Mouse (Mus musculus): Measurements from ENCODE around the gene Fam171a1. TPM values are rescaled to one million over a fixed set of nuclear protein-coding genes. Genes with fewer than 3 reads are reported as not detected.
"Not testable (repeated sequence)": the region's sequence is repeated elsewhere in the genome, so short reads cannot be mapped to it uniquely, and the experiment has no call there.

The Fam171a1 gene
- 33.3 TPM for polyA plus RNA-seq (2012; fragmentation: generic; extraction: Trizol)
- long read RNA-seq, experiment 1, full-length matches to known transcripts: 8 of 16 reads
- long read RNA-seq, experiment 1, partial matches to known transcripts: 5 of 16 reads
- long read RNA-seq, experiment 1, other reads (novel, unspliced or antisense): 3 of 16 reads
- long read RNA-seq, experiment 2, full-length matches to known transcripts: 63 of 147 reads
- long read RNA-seq, experiment 2, partial matches to known transcripts: 13 of 147 reads
- long read RNA-seq, experiment 2, other reads (novel, unspliced or antisense): 71 of 147 reads

GRCm38 (mm10) chr2:3113866-3114265, at the start of gene Fam171a1:
Fam171a1 (plus strand) TSS chr2:3114224.
- Histone ChIP-seq H3ac (ENCODE audit: control insufficient read depth, insufficient read length, low read depth) (no peak within 1 kb of the TSS), H3K79me2 (ENCODE audit: control insufficient read depth, insufficient read depth) (peaks cover 7% of the 10 kb centered on the region), H3K27me3 (ENCODE audit: control insufficient read depth, insufficient read depth, insufficient read length) (no peaks in the 10 kb centered on the region), H3K4me3 (ENCODE audit: insufficient read depth, poor library complexity, severe bottlenecking) (no peak within 1 kb of the TSS), H3K79me3 (ENCODE audit: low read depth) (no peaks in the 10 kb centered on the region), H3K36me3 (ENCODE audit: control insufficient read depth, insufficient read depth) (no peaks in the 10 kb centered on the region)
- TF ChIP-seq CTCF (IDR thresholded peaks at IDR 0.05; ENCODE audit: control insufficient read depth, insufficient read depth, insufficient read length) (no peak), MYOD1 (IDR thresholded peaks at IDR 0.05; ENCODE audit: control insufficient read depth, insufficient read length, low read depth) (no peak), MYOG (IDR thresholded peaks at IDR 0.05; ENCODE audit: control insufficient read depth, extremely low read depth, insufficient read length) (no peak), FOSL1 (IDR thresholded peaks at IDR 0.05; ENCODE audit: insufficient read depth, low read length, poor library complexity, severe bottlenecking) (no peak), USF1 (IDR thresholded peaks at IDR 0.05; ENCODE audit: low read depth) (no peak), MAX (IDR thresholded peaks at IDR 0.05) (no peak), CEBPB (IDR thresholded peaks at IDR 0.05; ENCODE audit: low read depth) (no peak)

GRCm38 (mm10) chr2:3069140-3069539, 44.9 kb upstream of the Fam171a1 start:
- no peak overlapping the region for H3K4me3 ChIP-seq (ENCODE audit: insufficient read depth, poor library complexity, severe bottlenecking)

DNA sequence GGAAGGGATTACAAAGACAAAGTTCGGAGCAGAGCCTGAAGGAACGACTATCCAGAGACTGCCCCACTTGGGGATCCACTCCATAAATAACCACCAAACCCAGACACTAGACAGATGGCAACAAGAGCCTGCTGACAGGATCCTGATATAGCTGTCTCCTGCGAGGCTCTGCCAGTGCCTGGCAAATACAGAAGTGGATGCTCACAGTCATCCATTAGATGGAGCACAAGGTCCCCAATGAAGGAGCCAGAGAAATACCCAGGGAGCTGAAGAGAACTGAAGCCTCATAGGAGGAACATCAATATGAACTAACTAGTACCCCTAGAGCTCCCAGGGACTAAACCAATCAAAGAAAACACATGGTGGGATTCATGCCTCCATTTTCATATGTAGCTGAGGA, 25.7 kb upstream of the Fam171a1 start:
- not testable (repeated sequence) for H3K79me2 ChIP-seq (ENCODE audit: control insufficient read depth, insufficient read depth); H3ac ChIP-seq (ENCODE audit: control insufficient read depth, insufficient read length, low read depth); H3K27me3 ChIP-seq (ENCODE audit: control insufficient read depth, insufficient read depth, insufficient read length); H3K79me3 ChIP-seq (ENCODE audit: low read depth); H3K4me3 ChIP-seq (ENCODE audit: insufficient read depth, poor library complexity, severe bottlenecking); H3K36me3 ChIP-seq (ENCODE audit: control insufficient read depth, insufficient read depth)

More at GRCm38 (mm10) chr2:3069140-3069539, 44.9 kb upstream of the Fam171a1 start:
- H3K79me3 ChIP-seq (ENCODE audit: low read depth): no peaks in the 10 kb centered on the region
- H3K79me2 ChIP-seq (ENCODE audit: control insufficient read depth, insufficient read depth): no peaks in the 10 kb centered on the region
- no peak overlapping the region for H3ac ChIP-seq (ENCODE audit: control insufficient read depth, insufficient read length, low read depth)
- no peaks in the 10 kb centered on the region for H3K27me3 ChIP-seq (ENCODE audit: control insufficient read depth, insufficient read depth, insufficient read length)
- no peaks in the 10 kb centered on the region for H3K36me3 ChIP-seq (ENCODE audit: control insufficient read depth, insufficient read depth)
- no peak for TF ChIP-seq MYOG (IDR thresholded peaks at IDR 0.05; ENCODE audit: control insufficient read depth, extremely low read depth, insufficient read length)
- no peak for TF ChIP-seq USF1 (IDR thresholded peaks at IDR 0.05; ENCODE audit: low read depth)

- H3K79me2 ChIP-seq (ENCODE audit: control insufficient read depth, insufficient read depth): no peaks in the 10 kb centered on the region
- H3K36me3 ChIP-seq (ENCODE audit: control insufficient read depth, insufficient read depth): no peaks in the 10 kb centered on the region
- H3K27me3 ChIP-seq (ENCODE audit: control insufficient read depth, insufficient read depth, insufficient read length): no peaks in the 10 kb centered on the region
- H3ac ChIP-seq (ENCODE audit: control insufficient read depth, insufficient read length, low read depth): no peak overlapping the region
- H3K79me3 ChIP-seq (ENCODE audit: low read depth): no peaks in the 10 kb centered on the region
- TF ChIP-seq CEBPB (IDR thresholded peaks at IDR 0.05; ENCODE audit: low read depth) (no peak), FOSL1 (IDR thresholded peaks at IDR 0.05; ENCODE audit: insufficient read depth, low read length, poor library complexity, severe bottlenecking) (no peak), MYOD1 (IDR thresholded peaks at IDR 0.05; ENCODE audit: control insufficient read depth, insufficient read length, low read depth) (no peak), MYOG (IDR thresholded peaks at IDR 0.05; ENCODE audit: control insufficient read depth, extremely low read depth, insufficient read length) (no peak), MAX (IDR thresholded peaks at IDR 0.05) (no peak)
- H3K4me3 ChIP-seq (ENCODE audit: insufficient read depth, poor library complexity, severe bottlenecking): no peak overlapping the region
Observed at GRCm38 (mm10) chr2:3089274-3089673, 24.8 kb upstream of the Fam171a1 start.

GRCm38 (mm10) chr2:3096101-3096500, 17.9 kb upstream of the Fam171a1 start:
- Histone ChIP-seq H3K4me3 (ENCODE audit: insufficient read depth, poor library complexity, severe bottlenecking) (no peak overlapping the region), H3K79me2 (ENCODE audit: control insufficient read depth, insufficient read depth) (no peaks in the 10 kb centered on the region), H3K27me3 (ENCODE audit: control insufficient read depth, insufficient read depth, insufficient read length) (no peaks in the 10 kb centered on the region), H3ac (ENCODE audit: control insufficient read depth, insufficient read length, low read depth) (no peak overlapping the region), H3K36me3 (ENCODE audit: control insufficient read depth, insufficient read depth) (no peaks in the 10 kb centered on the region), H3K79me3 (ENCODE audit: low read depth) (no peaks in the 10 kb centered on the region)
- TF ChIP-seq CTCF (IDR thresholded peaks at IDR 0.05; ENCODE audit: control insufficient read depth, insufficient read depth, insufficient read length): no peak

DNA sequence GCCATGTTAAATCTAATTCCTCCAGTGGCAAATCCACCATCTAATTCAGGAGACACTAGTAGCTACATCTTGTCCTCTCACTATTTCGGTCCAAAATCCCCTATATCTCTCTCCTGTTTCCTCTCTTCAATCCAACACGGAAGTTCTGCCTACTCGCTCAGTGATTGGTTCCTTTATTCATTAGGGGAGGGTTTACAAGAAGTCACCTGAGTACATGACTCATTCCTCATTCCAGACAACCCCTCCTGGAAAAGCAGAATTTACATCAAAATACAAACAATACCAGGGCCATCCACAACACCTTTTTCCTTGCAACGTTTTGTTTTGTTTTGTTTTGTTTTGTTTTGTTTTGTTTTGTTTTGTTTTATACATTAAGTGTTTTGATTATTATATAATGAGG, 14.1 kb upstream of the Fam171a1 start:
- no peaks in the 10 kb centered on the region for H3K36me3 ChIP-seq (ENCODE audit: control insufficient read depth, insufficient read depth)
- H3K79me3 ChIP-seq (ENCODE audit: low read depth): no peaks in the 10 kb centered on the region
- H3K27me3 ChIP-seq (ENCODE audit: control insufficient read depth, insufficient read depth, insufficient read length): no peaks in the 10 kb centered on the region
- TF ChIP-seq CEBPB (IDR thresholded peaks at IDR 0.05; ENCODE audit: low read depth): no peak
- no peak for TF ChIP-seq FOSL1 (IDR thresholded peaks at IDR 0.05; ENCODE audit: insufficient read depth, low read length, poor library complexity, severe bottlenecking)
- no peak for TF ChIP-seq MYOD1 (IDR thresholded peaks at IDR 0.05; ENCODE audit: control insufficient read depth, insufficient read length, low read depth)
- TF ChIP-seq USF1 (IDR thresholded peaks at IDR 0.05; ENCODE audit: low read depth): no peak
- H3K4me3 ChIP-seq (ENCODE audit: insufficient read depth, poor library complexity, severe bottlenecking): no peak overlapping the region
- no peak overlapping the region for H3ac ChIP-seq (ENCODE audit: control insufficient read depth, insufficient read length, low read depth)
- no peaks in the 10 kb centered on the region for H3K79me2 ChIP-seq (ENCODE audit: control insufficient read depth, insufficient read depth)

Data from C2C12 (cell line).